Mouse (Mus musculus) kidney, adult 2 months (tissue): ENCODE data around the gene Spns1. TPM values are rescaled to one million over a fixed set of nuclear protein-coding genes. Genes with fewer than 3 reads are reported as not detected.
"Not testable (repeated sequence)": the region's sequence is repeated elsewhere in the genome, so short reads cannot be mapped to it uniquely, and the experiment has no call there.

Experiments used
- DNase-seq: peaks from one replicate; pipeline ENCODE4 v3.0.0; 2021
- H3K27ac ChIP-seq: fragments of 200-500 bp; 2 replicates; pipeline ENCODE4 v1.5.1; 2012; ENCODE audit warnings: low read depth, low read length, control low read depth, inconsistent platforms; ENCODE audit not compliant: insufficient read depth
- H3K27me3 ChIP-seq: fragments of 200-500 bp; replicated peaks from 2 replicates; pipeline ENCODE4 v1.6.1; 2012; ENCODE audit warnings: mild to moderate bottlenecking, moderate library complexity, low read length, inconsistent platforms; ENCODE audit not compliant: control insufficient read depth, insufficient read depth
- H3K36me3 ChIP-seq: fragments of 200-500 bp; 2 replicates; pipeline ENCODE4 v1.6.1; 2012; ENCODE audit warnings: mild to moderate bottlenecking, moderate library complexity, low read length, inconsistent platforms; ENCODE audit not compliant: control insufficient read depth, insufficient read depth
- H3K4me1 ChIP-seq: fragments of 200-500 bp; 2 replicates; pipeline ENCODE4 v1.6.1; 2011; ENCODE audit warnings: low read length; ENCODE audit not compliant: control insufficient read depth, insufficient read depth
- H3K4me3 ChIP-seq: fragments of 200-500 bp; 2 replicates; pipeline ENCODE4 v1.5.1; 2011; ENCODE audit warnings: mild to moderate bottlenecking, low read depth, low read length, control low read depth; ENCODE audit not compliant: insufficient read depth
- CTCF ChIP-seq: fragments of 200-500 bp; conservative IDR thresholded peaks from 2 replicates; pipeline ENCODE4 v1.5.1; 2011; ENCODE audit warnings: low read depth, mild to moderate bottlenecking, control low read depth, low read length, moderate library complexity, mixed read lengths; ENCODE audit not compliant: insufficient read depth, insufficient read length
- POLR2A ChIP-seq: fragments of 200-500 bp; IDR thresholded peaks from one replicate; pipeline ENCODE4 v1.6.1; 2011; ENCODE audit warnings: low read depth, low read length, control low read depth
- WGBS: fragments of 180-500 bp; shearing (Covaris S2); methylation state at CpG from one replicate; pipeline ENCODE4 v1.1.7; 2018; 5-methylcytosine and 5-hydroxymethylcytosine counted together
- polyA plus RNA-seq: library from polyadenylated mRNA; depleted of rRNA; stranded (reverse); fragments of >200 nt; gene quantifications from 2 replicates; pipeline ENCODE4 v1.2.3, GENCODE M21; 2012

The Spns1 gene
- polyA plus RNA-seq, 1 experiment = 102 TPM

GRCm38 (mm10) chr7:126414725-126415124, 37.5 kb upstream of the Spns1 start, which contains the start of gene Cd19:
Gene Cd19 (minus strand): TSS chr7:126414889.
- H3K4me3 ChIP-seq = no peak within 1 kb of the TSS
- DNase-seq = no peak
- WGBS = 82% methylated on average over 6 of the region's 6 CpGs

DNA sequence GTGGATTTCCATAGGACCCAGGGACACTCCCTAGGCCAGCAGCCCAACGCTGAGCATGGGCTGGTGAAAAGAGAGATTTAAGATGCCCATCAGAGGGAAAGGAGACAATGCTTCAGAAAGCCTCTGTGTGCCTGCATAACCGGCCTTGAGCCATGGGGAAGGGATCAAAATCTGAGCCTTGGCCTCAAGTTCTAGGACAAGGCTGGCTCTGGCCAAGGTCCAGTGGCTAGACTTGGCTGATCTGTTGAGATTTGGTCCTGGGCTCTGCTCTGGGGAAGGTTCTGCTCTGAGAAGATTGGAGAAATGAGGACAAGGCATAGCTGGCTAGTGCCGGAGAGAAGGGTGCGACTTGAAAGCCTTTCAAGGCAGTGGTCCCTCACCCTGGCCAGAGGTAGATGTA, 33.8 kb upstream of the Spns1 start:
- Histone ChIP-seq H3K27me3 (no peaks in the 10 kb centered on the region), H3K27ac (no peak overlapping the region), H3K4me1 (no peaks in the 10 kb centered on the region), H3K36me3 (no peaks in the 10 kb centered on the region), H3K4me3 (no peak overlapping the region)
- WGBS = 89% methylated on average over 4 of the region's 4 CpGs
- no peak for DNase-seq
- no peak for TF ChIP-seq POLR2A

More at GRCm38 (mm10) chr7:126414725-126415124, 37.5 kb upstream of the Spns1 start, which contains the start of gene Cd19:
- Histone ChIP-seq H3K36me3 (no peaks in the 10 kb centered on the region), H3K4me1 (no peaks in the 10 kb centered on the region), H3K27ac (no peak within 1 kb of the TSS), H3K27me3 (no peaks in the 10 kb centered on the region)
- TF ChIP-seq POLR2A = no peak
- no peak for TF ChIP-seq CTCF

GRCm38 (mm10) chr7:126408686-126409085, 31.4 kb upstream of the Spns1 start:
- 73% methylated on average over 2 of the region's 2 CpGs for WGBS
- DNase-seq = no peak
- H3K4me3 ChIP-seq = no peak overlapping the region
- no peak for TF ChIP-seq POLR2A
- no peak for TF ChIP-seq CTCF
- no peak overlapping the region for H3K27ac ChIP-seq
- no peaks in the 10 kb centered on the region for H3K27me3 ChIP-seq
- H3K4me1 ChIP-seq = no peaks in the 10 kb centered on the region
- H3K36me3 ChIP-seq = no peaks in the 10 kb centered on the region

DNA sequence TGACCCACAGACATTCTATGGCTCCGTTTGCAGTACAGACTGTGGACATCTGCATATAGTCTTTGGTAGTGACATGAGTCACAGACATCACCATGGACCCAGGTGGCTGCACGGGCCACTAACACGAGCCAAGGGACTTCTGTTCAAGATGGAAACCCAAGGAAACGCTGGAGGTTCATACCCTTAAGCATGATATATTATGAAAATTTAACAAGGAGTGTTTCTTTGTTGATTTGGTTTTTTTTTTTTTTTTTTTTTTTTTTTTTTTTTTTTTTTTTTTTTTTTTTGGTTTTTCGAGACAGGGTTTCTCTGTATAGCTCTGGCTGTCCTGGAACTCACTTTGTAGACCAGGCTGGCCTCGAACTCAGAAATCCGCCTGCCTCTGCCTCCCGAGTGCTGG, 25.3 kb upstream of the Spns1 start:
- not testable (repeated sequence) for H3K4me3 ChIP-seq, H3K27me3 ChIP-seq, H3K36me3 ChIP-seq, DNase-seq, H3K27ac ChIP-seq, H3K4me1 ChIP-seq
- 76% methylated on average over 8 of the region's 8 CpGs for WGBS

GRCm38 (mm10) chr7:126399548-126399947, 22.3 kb upstream of the Spns1 start:
- DNase-seq = peak; percentile 86
- Histone ChIP-seq H3K36me3 (no peaks in the 10 kb centered on the region), H3K27ac (no peak overlapping the region), H3K27me3 (no peaks in the 10 kb centered on the region), H3K4me1 (no peaks in the 10 kb centered on the region; the same call in 1 of the 2 replicates), H3K4me3 (no peak overlapping the region)
- TF ChIP-seq POLR2A (no peak), CTCF (peak; percentile 85)
- WGBS = 10% methylated on average over 5 of the region's 5 CpGs

DNA sequence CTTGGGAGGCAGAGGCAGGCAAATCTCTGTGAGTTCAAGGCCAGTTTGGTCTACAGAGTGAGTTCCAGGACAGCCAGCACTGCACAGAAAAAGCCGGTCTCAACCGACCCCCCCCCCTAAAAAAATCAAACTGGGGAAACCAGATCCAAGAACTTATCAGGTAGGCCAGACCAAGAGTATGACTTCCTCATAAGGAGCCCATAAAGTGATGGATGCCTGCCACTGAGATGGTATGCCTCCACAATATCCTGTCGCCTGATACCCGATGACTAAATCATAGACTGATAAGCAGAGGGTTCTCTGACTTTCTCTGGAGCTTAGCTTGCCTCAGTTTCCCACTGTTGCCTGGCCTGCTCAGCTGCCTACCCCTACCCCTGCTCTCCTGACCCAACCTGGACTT, 20.6 kb upstream of the Spns1 start:
- 92% methylated on average over 4 of the region's 4 CpGs for WGBS
- H3K4me3 ChIP-seq = no peak overlapping the region
- no peak for DNase-seq
- no peak overlapping the region for H3K27ac ChIP-seq
- no peaks in the 10 kb centered on the region for H3K36me3 ChIP-seq
- H3K4me1 ChIP-seq = no peaks in the 10 kb centered on the region; the same call in 1 of the 2 replicates
- no peaks in the 10 kb centered on the region for H3K27me3 ChIP-seq
- no peak for TF ChIP-seq POLR2A
- no peak for TF ChIP-seq CTCF

DNA sequence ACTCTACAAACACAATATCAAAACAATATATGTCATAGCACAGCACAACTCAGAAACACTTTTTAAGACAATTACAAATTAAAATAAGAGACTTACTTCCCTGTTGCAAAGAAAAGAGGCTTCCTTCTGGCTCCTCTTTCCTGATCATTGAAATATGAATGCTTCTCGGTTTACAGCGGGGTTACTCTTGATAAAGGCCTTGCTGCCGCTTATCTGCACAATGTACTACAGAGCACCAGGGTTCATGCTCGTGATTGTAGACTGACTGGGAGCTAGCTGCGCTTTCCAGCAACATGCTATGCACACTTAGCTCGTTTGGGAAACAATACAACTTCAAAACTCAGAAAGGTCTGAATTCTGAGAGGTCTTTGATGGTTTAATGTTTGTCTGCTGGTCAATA, 20.0 kb upstream of the Spns1 start:
- 59% methylated on average over 6 of the region's 6 CpGs for WGBS
- no peak overlapping the region for H3K4me3 ChIP-seq
- DNase-seq = no peak
- no peak overlapping the region for H3K27ac ChIP-seq
- no peaks in the 10 kb centered on the region for H3K27me3 ChIP-seq
- H3K36me3 ChIP-seq = no peaks in the 10 kb centered on the region
- TF ChIP-seq CTCF (no peak), POLR2A (no peak)
- H3K4me1 ChIP-seq = no peaks in the 10 kb centered on the region; the same call in 1 of the 2 replicates
